Mouse (Mus musculus): Measurements from ENCODE around the gene Pirb. TPM values are rescaled to one million over a fixed set of nuclear protein-coding genes. Genes with fewer than 3 reads are reported as not detected.

The Pirb gene
- polyA plus RNA-seq, 1 experiment from 2014 or later = 1.3 TPM

- WGBS = 88% methylated on average over 10 of the region's 10 CpGs
- DNase-seq (ENCODE audit: low spot score) = no peak
- Histone ChIP-seq H3K27ac (no peak overlapping the region), H3K4me1 (replicated peaks; ENCODE audit: insufficient read depth, low read length) (no peaks in the 10 kb centered on the region), H3K27me3 (ENCODE audit: insufficient read depth, low read length) (no peaks in the 10 kb centered on the region), H3K4me2 (ENCODE audit: low read length) (no peak overlapping the region), H3K9me3 (replicated peaks; ENCODE audit: low read length) (no peaks in the 10 kb centered on the region), H3K4me3 (replicated peaks; ENCODE audit: low read depth, low read length) (no peak overlapping the region), H3K9ac (ENCODE audit: low read depth, low read length) (no peak overlapping the region), H3K36me3 (ENCODE audit: insufficient read depth, low read length) (peaks cover 27% of the 10 kb centered on the region; the same call in 1 of the 2 replicates)
- 0 out of 2 replicates have a peak, but pooled peaks have one; percentile 9 for ATAC-seq (replicated peaks; ENCODE audit: low FRiP score, low read depth)
- no peak for TF ChIP-seq CTCF (IDR thresholded peaks at IDR 0.05; ENCODE audit: low read depth)
Observed at GRCm38 (mm10) chr7:3683908-3684550, 36.2 kb downstream of the Pirb start.

GRCm38 (mm10) chr7:3677342-3677741, 42.8 kb downstream of the Pirb start, which contains the start of gene Tmc4:
TSS of gene Tmc4 (minus strand) at chr7:3677553.
- peak within 1 kb of the TSS; percentile 19 for H3K4me2 ChIP-seq (ENCODE audit: low read length)
- DNase-seq (ENCODE audit: low spot score) = peak; percentile 14
- H3K9ac ChIP-seq (ENCODE audit: low read depth, low read length) = peak within 1 kb of the TSS; percentile 36; the same call in 1 of the 2 replicates
- peak; percentile 77 for ATAC-seq (replicated peaks; ENCODE audit: low FRiP score, low read depth)
- H3K36me3 ChIP-seq (ENCODE audit: insufficient read depth, low read length) = 0 out of 2 replicates have a peak, but pooled peaks cover 3% of the 10 kb centered on the region
- H3K9me3 ChIP-seq (replicated peaks; ENCODE audit: low read length) = no peaks in the 10 kb centered on the region
- no peaks in the 10 kb centered on the region for H3K27me3 ChIP-seq (ENCODE audit: insufficient read depth, low read length)
- no peaks in the 10 kb centered on the region for H3K4me1 ChIP-seq (replicated peaks; ENCODE audit: insufficient read depth, low read length)
- WGBS = 46% methylated on average over 9 of the region's 9 CpGs
- TF ChIP-seq CTCF (IDR thresholded peaks at IDR 0.05; ENCODE audit: low read depth) = peak; percentile 30
- H3K27ac ChIP-seq = no peak within 1 kb of the TSS
- no peak within 1 kb of the TSS for H3K4me3 ChIP-seq (replicated peaks; ENCODE audit: low read depth, low read length)

GRCm38 (mm10) chr7:3676371-3676770, 43.8 kb downstream of the Pirb start:
- no peaks in the 10 kb centered on the region for H3K9me3 ChIP-seq (replicated peaks; ENCODE audit: low read length)
- 83% methylated on average over 12 of the region's 12 CpGs for WGBS
- DNase-seq (ENCODE audit: low spot score) = no peak
- H3K36me3 ChIP-seq (ENCODE audit: insufficient read depth, low read length) = 0 out of 2 replicates have a peak, but pooled peaks cover 3% of the 10 kb centered on the region
- TF ChIP-seq CTCF (IDR thresholded peaks at IDR 0.05; ENCODE audit: low read depth) = no peak
- no peaks in the 10 kb centered on the region for H3K27me3 ChIP-seq (ENCODE audit: insufficient read depth, low read length)
- H3K9ac ChIP-seq (ENCODE audit: low read depth, low read length) = peak overlapping the region; percentile 36; the same call in 1 of the 2 replicates
- peak overlapping the region; percentile 19 for H3K4me2 ChIP-seq (ENCODE audit: low read length)
- no peak overlapping the region for H3K4me3 ChIP-seq (replicated peaks; ENCODE audit: low read depth, low read length)
- H3K27ac ChIP-seq = no peak overlapping the region
- no peak for ATAC-seq (replicated peaks; ENCODE audit: low FRiP score, low read depth)
- no peaks in the 10 kb centered on the region for H3K4me1 ChIP-seq (replicated peaks; ENCODE audit: insufficient read depth, low read length)

- WGBS = 83% methylated on average over 3 of the region's 3 CpGs
- no peak overlapping the region for H3K4me2 ChIP-seq (ENCODE audit: low read length)
Observed at GRCm38 (mm10) chr7:3675228-3675548, 45.0 kb downstream of the Pirb start.

GRCm38 (mm10) chr7:3674507-3675227, 45.5 kb downstream of the Pirb start:
- Histone ChIP-seq H3K27ac (no peak overlapping the region), H3K4me1 (replicated peaks; ENCODE audit: insufficient read depth, low read length) (no peaks in the 10 kb centered on the region), H3K27me3 (ENCODE audit: insufficient read depth, low read length) (no peaks in the 10 kb centered on the region), H3K9ac (ENCODE audit: low read depth, low read length) (no peak overlapping the region), H3K4me2 (ENCODE audit: low read length) (no peak overlapping the region), H3K36me3 (ENCODE audit: insufficient read depth, low read length) (no peaks in the 10 kb centered on the region), H3K4me3 (replicated peaks; ENCODE audit: low read depth, low read length) (no peak overlapping the region), H3K9me3 (replicated peaks; ENCODE audit: low read length) (no peaks in the 10 kb centered on the region)
- 69% methylated on average over 10 of the region's 10 CpGs for WGBS
- DNase-seq (ENCODE audit: low spot score) = peak; percentile 88
- peak; percentile 92 for TF ChIP-seq CTCF (IDR thresholded peaks at IDR 0.05; ENCODE audit: low read depth)
- peak; percentile 81 for ATAC-seq (replicated peaks; ENCODE audit: low FRiP score, low read depth)

More at GRCm38 (mm10) chr7:3675228-3675548, 45.0 kb downstream of the Pirb start:
- no peak for DNase-seq (ENCODE audit: low spot score)
- Histone ChIP-seq H3K27ac (no peak overlapping the region), H3K9me3 (replicated peaks; ENCODE audit: low read length) (no peaks in the 10 kb centered on the region), H3K4me1 (replicated peaks; ENCODE audit: insufficient read depth, low read length) (no peaks in the 10 kb centered on the region), H3K27me3 (ENCODE audit: insufficient read depth, low read length) (no peaks in the 10 kb centered on the region), H3K9ac (ENCODE audit: low read depth, low read length) (no peak overlapping the region), H3K36me3 (ENCODE audit: insufficient read depth, low read length) (0 out of 2 replicates have a peak, but pooled peaks cover 1% of the 10 kb centered on the region), H3K4me3 (replicated peaks; ENCODE audit: low read depth, low read length) (no peak overlapping the region)
- no peak for TF ChIP-seq CTCF (IDR thresholded peaks at IDR 0.05; ENCODE audit: low read depth)
- ATAC-seq (replicated peaks; ENCODE audit: low FRiP score, low read depth) = peak; percentile 10; the same call in 1 of the 2 replicates

GRCm38 (mm10) chr7:3666921-3667391, 53.2 kb downstream of the Pirb start:
- Histone ChIP-seq H3K9me3 (replicated peaks; ENCODE audit: low read length) (no peaks in the 10 kb centered on the region), H3K27ac (0 out of 2 replicates have a peak overlapping the region, but pooled peaks have one; percentile 31), H3K27me3 (ENCODE audit: insufficient read depth, low read length) (no peaks in the 10 kb centered on the region), H3K4me2 (ENCODE audit: low read length) (peak overlapping the region; percentile 34), H3K9ac (ENCODE audit: low read depth, low read length) (peak overlapping the region; percentile 40; the same call in 1 of the 2 replicates), H3K4me1 (replicated peaks; ENCODE audit: insufficient read depth, low read length) (peaks cover 13% of the 10 kb centered on the region), H3K36me3 (ENCODE audit: insufficient read depth, low read length) (peaks cover 9% of the 10 kb centered on the region; the same call in 1 of the 2 replicates), H3K4me3 (replicated peaks; ENCODE audit: low read depth, low read length) (peak overlapping the region; percentile 1; the same call in 1 of the 2 replicates)
- 25% methylated on average over 14 of the region's 14 CpGs for WGBS
- TF ChIP-seq CTCF (IDR thresholded peaks at IDR 0.05; ENCODE audit: low read depth) = peak; percentile 47
- DNase-seq (ENCODE audit: low spot score) (peak; percentile 51), ATAC-seq (replicated peaks; ENCODE audit: low FRiP score, low read depth) (no peak)
